Mouse (Mus musculus): ENCODE results near the gene Hyal2.

The Hyal2 gene

DNA sequence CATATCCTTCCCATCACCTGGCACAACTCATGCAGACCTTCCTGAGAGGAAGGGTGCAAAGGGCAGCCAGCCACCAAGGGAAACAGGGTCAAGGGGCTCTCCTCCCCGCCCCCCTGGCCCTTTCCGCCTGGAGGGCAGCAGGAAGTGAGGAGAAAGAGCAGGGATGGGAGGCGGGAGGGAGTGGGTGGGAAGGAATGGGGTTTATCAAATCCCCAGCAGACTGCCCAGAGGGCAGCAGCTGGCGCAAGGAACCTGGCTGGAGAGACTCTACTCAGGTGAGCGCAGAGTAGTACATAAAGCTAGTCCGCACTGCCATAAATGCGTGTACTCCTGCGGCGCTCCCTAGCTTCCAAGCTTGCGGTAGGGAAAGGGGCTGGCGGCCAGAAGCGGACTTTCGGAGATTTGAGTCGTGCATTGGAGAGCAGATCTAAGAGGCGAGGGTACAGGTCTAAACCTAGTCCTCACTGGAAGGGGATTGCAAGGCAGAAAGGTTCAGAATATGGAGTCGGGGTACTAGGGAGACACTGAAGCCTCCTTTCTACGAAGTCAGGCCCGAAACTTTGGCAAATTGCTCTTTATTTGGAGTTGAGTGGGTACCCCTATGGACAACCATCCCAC is at the start of gene Hyal2:
Hyal2 (plus strand) TSS at position 244 of the 618 bp plus-strand sequence.
- DNase-seq (ENCODE audit: extremely low read depth, insufficient read length, low spot score), result no peak

DNA sequence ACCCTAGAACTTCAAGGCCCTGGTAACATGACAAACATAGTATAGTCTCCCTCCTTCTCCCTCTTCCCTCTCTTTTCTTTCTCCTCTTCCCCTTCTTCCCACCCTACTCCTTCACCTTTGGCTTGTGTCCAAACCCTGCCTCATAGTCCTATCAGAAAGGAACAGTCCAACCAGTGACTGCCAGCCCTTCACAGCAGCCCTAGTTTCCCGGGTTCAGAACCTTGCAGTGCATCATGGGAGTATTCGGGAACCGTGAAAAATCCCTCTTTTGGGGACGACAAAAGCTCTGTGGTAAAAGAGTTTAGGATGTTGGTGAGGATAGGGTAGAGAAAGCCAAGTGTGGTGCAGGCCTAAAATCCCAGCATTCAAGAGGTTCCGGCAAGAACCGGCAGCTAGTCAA is 47.4 kb upstream of the Hyal2 start:
- DNase-seq (ENCODE audit: extremely low read depth, insufficient read length, low spot score), result no peak

DNA sequence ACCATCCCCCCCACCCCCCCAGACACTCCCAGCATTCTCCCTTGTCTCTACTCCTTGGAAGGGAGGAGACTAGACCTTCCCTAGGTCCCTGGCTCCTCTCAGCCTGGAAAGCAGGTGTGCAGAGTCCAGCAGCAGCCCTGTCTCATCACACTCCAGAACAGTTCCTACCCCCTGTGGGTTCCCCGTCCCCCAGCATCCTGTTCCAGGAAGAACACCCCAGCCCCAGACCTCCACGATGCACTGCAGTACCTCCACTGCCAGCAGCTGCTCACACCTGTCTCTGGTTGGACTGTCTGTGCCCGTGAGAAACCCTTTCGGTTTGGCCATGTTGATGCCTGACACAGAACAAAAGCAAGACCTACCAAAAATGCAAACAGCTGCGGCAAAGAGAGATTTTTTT is 46.6 kb upstream of the Hyal2 start:
- DNase-seq (ENCODE audit: extremely low read depth, insufficient read length, low spot score), result no peak

DNA sequence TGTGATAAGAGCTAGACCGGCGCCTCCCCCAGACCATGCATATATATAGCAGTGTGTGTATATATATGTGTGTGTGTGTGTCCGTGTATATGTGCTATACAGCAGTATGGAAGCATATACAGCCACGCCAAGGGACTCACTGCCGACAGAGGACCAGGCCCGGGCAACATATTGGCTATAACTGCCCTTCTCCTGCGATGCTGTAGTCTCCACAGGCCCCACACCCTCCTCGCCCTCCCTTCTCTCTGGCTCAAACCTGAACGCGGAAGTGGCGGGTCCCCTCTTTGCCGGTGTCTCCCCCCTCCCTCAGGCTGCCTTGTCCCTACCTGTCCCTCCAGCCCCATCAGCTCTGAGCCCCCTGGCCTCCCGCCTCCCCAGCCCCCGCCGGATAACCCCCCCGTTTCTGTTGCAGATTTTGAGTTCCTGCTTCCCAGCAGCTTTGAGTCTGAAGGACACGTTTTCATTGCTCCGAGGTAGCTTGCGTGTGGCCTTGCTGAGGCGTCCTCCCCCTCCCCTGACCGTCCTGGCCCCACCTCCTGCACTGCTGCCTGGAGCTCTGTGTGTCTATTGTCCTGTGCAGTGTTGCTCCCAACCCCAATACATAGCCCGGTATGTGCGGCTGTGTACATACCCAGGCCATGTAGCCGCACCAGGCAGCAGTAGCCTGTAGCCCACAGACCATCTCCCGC is 45.9 kb upstream of the Hyal2 start:
- no peak for DNase-seq (ENCODE audit: extremely low read depth, insufficient read length, low spot score)

DNA sequence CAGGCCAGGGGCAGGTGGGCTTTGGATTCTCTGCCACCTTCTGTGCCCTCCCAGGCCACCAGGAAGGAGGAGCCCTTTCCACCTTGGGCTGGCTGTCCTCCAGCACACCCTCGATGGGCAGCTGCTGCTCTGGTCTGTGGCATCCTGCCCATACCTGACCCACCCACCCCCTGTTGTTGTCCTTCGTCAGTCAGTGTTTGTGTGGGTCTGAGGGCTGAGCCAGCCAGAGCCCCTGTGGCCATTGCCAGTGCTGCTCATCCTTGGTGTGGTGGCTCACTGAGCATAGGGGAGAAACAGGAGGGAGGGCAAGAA is 45.4 kb upstream of the Hyal2 start:
- DNase-seq (ENCODE audit: extremely low read depth, insufficient read length, low spot score), result no peak

DNA sequence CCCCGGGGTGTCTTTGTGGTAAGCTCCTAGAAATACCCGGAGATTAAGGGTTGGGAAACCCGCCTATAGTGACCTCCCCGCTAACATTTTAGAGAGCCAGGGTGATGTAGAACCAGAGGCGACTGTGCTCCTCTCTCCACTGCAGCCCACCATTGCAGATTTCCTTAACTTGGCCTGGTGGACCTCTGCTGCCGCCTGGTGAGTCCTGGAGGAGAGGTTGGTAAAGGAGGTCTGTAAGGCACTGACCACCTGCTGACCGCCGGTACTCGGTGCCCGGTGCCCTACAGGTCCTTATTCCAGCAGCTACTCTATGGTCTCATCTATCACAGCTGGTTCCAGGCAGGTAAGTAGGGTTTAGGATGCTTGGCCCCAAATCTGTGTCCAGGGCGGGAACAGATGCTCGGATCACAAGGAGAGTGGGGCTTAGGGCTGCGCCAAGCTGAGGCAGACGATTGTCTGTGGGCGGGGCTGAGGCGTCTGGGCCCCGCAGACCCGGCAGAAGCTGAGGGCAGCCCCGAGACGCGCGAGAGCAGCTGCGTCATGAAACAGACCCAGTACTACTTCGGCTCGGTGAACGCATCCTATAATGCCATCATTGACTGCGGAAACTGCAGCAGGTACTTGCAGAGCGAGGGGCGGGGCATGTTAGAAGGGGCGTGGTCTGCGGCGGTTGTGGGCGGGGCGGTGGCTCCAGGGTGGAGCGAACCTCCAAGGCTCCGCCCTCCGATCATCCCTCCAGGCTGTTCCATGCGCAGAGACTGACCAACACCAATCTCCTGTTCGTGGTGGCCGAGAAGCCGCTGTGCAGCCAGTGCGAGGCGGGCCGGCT is 41.3 kb upstream of the Hyal2 start:
- no peak for DNase-seq (ENCODE audit: extremely low read depth, insufficient read length, low spot score)

DNA sequence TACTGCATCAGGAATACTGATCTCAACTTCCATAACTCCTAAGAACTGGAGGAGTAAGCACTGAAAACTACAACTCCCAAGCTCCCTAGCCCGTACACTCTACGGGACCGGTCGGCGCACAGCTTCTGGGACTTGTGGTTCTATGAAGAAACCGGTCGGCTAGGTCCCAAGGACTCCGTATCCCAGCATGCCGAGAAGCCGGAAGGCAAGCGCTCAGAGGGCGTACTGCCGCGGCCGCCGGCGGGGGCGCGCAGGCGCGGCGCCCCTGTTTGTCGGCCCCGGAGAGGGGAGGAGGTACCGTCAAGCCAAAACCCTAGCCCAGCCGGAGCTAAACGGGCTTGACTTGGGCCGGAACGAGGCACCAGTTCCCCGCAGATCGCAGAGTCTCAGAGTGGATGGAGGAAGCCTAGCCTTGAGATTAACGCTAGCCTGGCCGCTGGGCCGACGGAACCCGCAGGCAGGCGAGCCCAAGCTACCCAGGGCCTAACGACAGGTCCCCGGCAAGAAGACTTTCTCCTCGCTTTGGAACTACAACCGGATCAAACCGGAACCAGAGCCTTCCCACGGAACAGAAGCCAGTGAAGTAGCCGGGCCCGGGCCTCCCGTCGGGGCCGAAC is 33.8 kb upstream of the Hyal2 start, which contains the start of gene Tmem115:
Tmem115 (plus strand) TSS at position 155 of the 617 bp plus-strand sequence.
- DNase-seq (ENCODE audit: extremely low read depth, insufficient read length, low spot score), result peak; percentile 98

DNA sequence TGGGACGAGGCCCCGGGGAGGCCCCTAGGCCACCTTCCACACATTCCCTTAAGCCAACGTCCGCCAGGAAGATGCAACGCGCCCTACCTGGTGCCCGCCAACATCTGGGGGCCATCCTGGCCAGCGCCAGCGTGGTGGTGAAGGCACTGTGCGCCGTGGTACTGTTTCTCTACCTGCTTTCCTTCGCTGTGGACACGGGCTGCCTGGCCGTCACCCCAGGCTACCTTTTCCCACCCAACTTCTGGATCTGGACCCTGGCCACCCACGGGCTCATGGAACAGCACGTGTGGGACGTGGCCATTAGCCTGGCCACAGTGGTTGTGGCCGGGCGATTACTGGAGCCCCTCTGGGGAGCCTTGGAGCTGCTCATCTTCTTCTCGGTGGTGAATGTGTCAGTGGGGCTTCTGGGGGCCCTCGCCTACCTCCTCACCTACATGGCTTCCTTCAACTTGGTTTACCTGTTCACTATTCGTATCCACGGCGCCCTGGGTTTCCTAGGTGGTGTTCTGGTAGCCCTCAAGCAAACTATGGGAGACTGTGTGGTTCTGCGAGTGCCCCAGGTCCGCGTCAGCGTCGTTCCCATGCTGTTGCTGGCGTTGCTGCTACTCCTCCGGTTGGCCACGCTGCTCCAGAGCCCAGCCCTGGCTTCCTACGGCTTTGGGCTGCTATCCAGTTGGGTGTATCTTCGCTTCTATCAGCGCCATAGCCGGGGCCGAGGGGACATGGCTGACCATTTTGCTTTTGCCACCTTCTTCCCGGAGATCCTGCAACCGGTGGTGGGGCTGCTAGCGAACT is 33.1 kb upstream of the Hyal2 start:
- DNase-seq (ENCODE audit: extremely low read depth, insufficient read length, low spot score), result peak; percentile 48

DNA sequence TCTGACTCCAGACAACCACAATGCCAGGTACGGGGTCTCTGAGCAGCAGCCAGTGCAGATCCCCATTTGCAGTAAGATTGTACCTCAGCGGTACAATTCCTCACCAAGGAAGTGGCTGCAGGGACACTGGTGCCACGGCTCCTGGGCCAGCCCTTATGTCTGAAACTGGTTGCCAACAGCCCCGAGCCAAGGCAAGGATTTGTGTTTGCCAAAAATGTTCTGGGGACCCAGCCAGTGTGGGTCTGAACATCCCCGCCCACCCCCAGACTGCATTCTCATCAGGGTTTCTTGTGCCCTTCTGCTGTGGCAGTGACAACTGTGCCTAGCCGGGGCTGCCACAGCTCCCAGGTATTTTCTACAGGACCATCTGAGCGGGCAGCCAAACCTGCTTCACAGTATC is 29.5 kb upstream of the Hyal2 start:
- no peak for DNase-seq (ENCODE audit: extremely low read depth, insufficient read length, low spot score)

DNA sequence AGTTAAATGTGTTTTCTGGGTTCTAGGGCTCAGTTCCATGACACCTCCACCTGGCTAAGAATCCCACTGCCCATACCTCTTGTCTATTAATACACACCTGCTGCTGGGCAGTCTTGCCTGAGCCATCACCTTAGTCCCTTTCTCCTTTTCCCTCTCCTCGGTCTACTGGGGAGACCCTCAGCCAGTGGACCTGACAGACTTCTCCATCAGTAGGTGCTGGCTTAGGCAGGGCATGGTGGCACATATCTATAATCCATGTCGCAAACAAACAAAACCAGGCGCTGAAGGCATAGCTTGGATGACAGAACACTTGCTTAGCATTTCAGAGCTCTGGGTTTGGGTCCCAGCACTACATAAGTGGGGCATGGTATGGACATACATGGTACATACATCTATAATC is 29.0 kb upstream of the Hyal2 start:
- no peak for DNase-seq (ENCODE audit: extremely low read depth, insufficient read length, low spot score)

DNA sequence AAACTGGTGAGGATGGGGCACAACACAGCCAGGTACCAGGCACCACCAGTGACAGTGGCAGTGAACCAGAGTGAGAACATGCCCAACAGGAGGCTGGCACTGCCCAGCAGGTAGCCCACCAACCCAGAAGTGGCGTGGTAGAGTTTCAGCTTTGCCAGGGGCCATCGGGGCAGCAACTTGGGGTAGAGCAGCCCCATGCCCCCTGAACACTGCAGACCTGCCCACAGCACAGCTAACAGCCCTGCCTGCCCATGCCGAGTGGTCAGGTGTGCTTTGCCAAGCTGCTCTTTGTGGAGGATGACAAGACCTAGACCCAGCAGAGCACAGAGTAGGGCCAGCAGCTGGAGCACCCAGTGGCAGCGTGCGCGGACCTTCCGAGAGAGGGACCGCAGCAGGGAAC is 27.8 kb upstream of the Hyal2 start:
- no peak for DNase-seq (ENCODE audit: extremely low read depth, insufficient read length, low spot score)

DNA sequence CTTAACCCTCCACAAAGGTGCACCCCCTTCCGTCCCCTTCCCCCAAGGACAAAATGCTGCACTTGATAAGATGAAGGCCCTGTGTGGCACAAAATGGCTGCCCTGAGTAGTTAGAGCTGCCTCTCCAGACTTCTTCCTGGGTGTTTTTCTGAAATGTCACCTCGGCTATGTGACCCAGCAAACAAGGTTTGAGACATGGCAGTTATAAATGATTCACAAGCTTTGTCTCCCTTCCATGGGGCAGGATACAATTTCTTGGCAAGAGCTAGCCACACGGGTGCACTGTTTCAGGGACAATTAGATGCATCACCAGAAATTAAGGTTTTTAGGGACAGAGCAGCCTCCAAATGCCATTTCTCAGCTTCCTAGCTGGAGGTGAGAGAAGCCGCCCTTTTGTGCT is 27.3 kb upstream of the Hyal2 start:
- no peak for DNase-seq (ENCODE audit: extremely low read depth, insufficient read length, low spot score)

DNA sequence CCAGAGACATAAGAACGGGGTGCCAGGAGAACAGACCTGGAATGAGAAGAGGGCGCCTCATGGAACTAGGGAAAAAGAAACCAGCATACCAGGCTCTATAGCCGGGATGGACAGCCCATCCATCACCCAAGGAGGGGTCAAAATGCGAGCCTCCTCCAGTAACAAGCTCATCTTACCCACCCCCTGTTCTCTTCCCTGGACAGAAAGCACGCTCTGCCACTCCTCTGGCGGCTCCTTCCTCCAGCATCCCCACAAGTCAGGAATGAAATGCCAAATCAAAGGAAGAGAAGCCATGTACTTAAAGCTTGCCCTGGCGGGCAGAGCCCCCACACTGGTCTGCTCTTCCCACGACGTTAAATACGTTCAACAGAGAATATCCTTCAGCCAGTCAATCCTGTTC is 26.7 kb upstream of the Hyal2 start:
- DNase-seq (ENCODE audit: extremely low read depth, insufficient read length, low spot score), result no peak

DNA sequence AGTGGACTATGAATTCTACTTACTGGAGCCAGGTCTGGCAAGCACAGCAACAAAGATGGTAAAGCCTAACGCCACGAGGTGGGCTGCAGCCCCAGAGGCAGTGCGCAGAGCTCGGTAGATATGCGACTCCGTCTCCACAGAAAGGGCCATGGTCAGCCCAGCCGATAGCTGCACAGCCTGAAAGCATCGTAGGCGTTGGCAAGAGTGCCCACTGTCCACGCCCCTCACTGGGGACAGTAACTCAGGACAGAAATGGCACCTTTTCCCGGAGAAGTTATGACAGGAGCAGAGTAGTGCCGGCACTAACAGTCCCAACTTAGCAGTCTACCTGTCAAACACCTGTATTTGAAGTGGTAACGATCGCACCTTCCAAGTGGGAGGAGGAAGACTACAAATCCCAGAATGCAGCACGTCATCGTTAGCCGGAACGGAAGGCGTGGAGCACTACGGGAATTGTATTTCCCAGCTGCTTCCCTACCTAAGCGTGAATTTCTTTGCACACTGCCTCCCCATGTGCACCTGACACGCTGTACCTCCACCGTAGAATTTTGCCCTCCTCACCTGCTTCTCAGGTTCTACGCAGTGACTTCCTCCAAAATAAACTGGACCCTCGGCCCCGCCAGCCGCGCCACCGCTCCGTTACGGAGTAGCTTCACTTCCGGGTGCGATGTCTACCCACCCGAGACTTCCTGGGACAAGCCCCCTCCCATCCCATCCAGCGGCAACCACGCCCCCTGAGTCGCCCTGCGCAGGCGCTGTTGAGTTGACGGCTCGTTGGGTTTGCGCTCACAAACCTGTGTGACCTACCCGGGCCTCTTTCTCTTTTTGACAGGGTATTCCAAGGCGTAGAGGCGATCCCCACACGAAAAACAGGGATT is 26.0 kb upstream of the Hyal2 start, which contains the start of the genes Cyb561d2 and Nprl2:
Cyb561d2 (minus strand) TSS at position 720 of the 878 bp plus-strand sequence.
Nprl2 (plus strand) TSS at position 753 of the 878 bp plus-strand sequence.
- peak; percentile 97 for DNase-seq (ENCODE audit: extremely low read depth, insufficient read length, low spot score)

DNA sequence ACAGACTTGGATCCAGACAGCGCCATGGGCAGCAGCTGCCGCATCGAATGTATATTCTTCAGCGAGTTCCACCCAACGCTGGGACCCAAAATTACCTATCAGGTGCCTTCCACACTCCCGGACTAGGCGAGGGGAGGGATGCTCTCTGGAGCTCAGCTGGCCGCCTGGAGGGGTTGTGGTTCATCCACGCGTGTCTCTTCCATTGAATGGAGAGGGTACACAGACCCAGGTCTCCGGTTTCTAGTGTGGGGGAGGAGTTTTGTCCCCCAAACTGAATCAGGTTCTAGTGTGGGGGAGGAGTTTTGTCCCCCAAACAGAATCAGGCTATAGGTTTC is 25.4 kb upstream of the Hyal2 start:
- DNase-seq (ENCODE audit: extremely low read depth, insufficient read length, low spot score), result no peak

DNA sequence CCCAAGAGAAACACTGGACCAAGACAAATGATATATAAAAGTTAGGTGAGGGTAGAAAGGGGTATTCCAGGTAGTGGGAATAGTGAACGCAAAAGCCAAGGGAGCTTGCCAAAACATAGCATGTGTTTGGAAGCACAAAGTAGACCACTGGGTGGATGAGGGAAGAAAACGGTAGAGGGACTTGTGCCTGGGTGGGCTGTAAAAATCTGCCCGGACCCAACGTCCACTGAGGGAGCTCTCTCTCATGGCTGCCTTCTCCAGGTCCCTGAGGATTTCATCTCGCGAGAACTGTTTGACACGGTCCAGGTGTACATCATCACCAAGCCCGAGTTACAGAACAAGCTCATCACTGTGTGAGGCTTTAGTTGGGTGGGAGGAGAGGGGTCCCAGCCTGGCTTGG is 25.0 kb upstream of the Hyal2 start:
- no peak for DNase-seq (ENCODE audit: extremely low read depth, insufficient read length, low spot score)

DNA sequence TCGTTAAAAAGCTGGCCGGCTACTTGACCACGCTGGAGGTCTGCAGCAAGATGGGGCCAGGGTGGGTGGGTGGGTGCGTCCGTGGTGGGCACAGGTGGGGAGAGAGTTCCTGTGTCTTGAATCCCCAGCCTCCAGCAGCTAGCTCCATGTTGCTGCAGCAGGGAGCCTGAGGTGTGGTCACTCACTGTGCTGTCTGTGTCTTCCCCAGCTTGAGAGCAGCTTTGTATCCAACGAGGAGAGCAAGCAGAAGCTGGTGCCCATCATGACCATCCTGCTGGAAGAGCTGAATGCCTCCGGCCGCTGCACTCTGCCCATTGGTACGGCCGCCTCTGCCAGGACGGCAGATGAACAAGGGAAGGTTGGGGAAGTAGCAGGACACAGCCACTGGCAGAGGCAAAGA is 24.4 kb upstream of the Hyal2 start:
- no peak for DNase-seq (ENCODE audit: extremely low read depth, insufficient read length, low spot score)

DNA sequence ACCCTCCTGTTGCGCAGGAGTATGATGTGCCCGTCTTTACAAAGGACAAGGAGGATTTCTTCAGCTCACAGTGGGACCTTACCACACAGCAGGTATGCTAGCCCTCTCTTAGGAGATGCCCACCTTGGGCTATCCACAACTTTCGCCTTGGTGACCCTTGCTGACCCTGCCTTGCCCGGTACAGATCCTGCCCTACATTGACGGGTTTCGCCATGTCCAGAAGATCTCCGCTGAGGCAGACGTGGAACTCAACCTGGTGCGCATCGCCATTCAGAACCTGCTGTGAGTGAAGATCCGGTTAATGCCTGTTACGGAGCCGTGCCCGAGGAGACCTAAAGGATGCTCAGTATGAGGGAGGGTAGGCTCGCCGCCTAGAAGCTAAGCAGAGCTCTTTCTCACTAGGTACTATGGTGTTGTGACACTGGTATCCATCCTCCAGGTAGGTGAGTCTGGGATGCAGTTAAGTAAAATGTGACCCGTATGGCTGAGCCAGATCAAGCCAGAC is 23.5 kb upstream of the Hyal2 start:
- DNase-seq (ENCODE audit: extremely low read depth, insufficient read length, low spot score), result no peak

DNA sequence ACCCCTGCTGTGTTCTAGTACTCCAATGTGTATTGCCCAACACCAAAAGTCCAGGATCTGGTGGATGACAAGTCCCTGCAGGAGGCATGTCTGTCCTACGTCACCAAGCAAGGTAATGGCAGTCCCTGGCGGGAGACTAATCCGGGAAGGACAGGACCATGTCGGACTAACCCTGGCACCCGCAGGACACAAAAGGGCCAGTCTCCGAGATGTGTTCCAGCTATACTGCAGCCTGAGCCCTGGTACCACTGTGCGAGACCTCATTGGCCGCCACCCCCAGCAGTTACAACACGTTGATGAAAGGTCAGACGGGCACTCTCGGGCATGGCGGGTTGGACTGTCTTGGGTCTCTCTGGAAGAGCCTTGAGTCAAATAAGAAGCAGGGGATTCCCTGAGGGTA is 23.0 kb upstream of the Hyal2 start:
- DNase-seq (ENCODE audit: extremely low read depth, insufficient read length, low spot score), result no peak

Data from 3134 (cell line).